Mouse (Mus musculus): ENCODE measurements around the gene Gm20458. TPM values are rescaled to one million over a fixed set of nuclear protein-coding genes. Genes with fewer than 3 reads are reported as not detected.
A peak's percentile ranks its signal among the peaks of the same experiment; 100 is the strongest.

The Gm20458 gene
- polyA plus RNA-seq, 1 experiment from 2014 or later: 8.9 TPM

DNA sequence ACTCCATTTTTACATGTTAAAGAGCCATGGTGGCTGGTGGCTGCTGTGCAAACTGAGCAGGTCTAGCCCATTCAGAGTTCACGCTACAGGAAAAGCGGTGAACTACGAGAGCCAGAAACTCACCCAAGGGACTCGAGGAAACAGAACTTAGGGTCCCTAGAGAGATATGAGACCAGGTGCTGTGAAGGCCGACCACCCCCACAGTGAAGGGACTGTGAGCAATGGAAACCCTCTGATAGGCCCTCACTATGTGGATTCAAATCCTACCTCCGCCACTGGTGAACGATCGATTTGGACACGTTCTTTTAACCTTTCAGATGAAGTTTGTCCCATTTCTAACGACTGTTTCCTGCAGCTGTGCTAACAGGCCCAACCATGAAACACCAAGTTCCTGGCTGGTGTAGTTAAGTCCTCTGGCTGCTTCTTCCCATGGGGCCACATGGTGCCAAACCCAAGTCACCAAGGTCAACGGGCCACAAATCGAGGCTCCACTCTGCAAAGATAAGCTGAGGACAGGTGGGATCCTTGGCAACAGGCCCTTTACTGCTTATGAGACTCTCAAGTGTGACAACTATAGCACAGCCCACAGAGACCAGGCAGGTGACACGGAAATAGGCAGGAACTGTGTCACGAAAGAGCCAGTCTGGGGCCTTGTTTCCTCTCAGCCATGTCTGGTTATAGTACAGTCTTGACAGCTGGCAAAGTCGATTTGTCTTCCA, 37.9 kb upstream of the Gm20458 start:
- H3K9ac ChIP-seq (ENCODE audit: low read length): no peak overlapping the region
- no peak overlapping the region for H3K4me2 ChIP-seq (ENCODE audit: low read length)
- ATAC-seq (no peak), DNase-seq (ENCODE audit: low spot score) (no peak)
- H3K27ac ChIP-seq (ENCODE audit: low read depth, low read length): no peak overlapping the region
- no peaks in the 10 kb centered on the region for H3K27me3 ChIP-seq (replicated peaks; ENCODE audit: control insufficient read depth, insufficient read depth, low read length)
- 90% methylated on average over 15 of the region's 15 CpGs for WGBS
- no peaks in the 10 kb centered on the region for H3K36me3 ChIP-seq (ENCODE audit: control insufficient read depth, insufficient read depth, low read length)
- H3K9me3 ChIP-seq (replicated peaks; ENCODE audit: control insufficient read depth, low read length): no peaks in the 10 kb centered on the region
- no peaks in the 10 kb centered on the region for H3K4me1 ChIP-seq (ENCODE audit: control insufficient read depth, insufficient read depth, low read length)
- H3K4me3 ChIP-seq (ENCODE audit: low read depth, low read length): no peak overlapping the region

DNA sequence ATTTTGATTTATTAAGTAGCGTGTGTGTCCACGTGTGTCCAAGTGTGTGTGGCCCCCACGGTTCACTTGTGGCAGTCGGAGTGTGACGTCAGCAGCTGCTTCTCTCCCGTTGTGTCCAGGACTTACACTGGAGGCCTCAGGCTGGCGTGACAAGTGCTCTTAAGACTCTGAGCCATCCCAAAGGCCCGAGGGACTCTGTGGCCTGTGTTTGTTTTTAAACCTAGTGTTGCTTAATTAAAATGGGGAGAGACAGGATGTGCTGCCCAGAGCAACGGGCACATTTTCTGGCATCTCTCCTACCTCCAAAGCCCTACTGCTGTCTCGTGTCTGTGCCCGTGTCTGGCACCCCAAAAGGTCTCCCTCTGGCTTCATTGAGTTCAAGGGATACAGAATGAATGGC, 37.3 kb upstream of the Gm20458 start:
- no peak for DNase-seq (ENCODE audit: low spot score)
- no peaks in the 10 kb centered on the region for H3K36me3 ChIP-seq (ENCODE audit: control insufficient read depth, insufficient read depth, low read length)
- no peaks in the 10 kb centered on the region for H3K4me1 ChIP-seq (ENCODE audit: control insufficient read depth, insufficient read depth, low read length)
- no peak overlapping the region for H3K9ac ChIP-seq (ENCODE audit: low read length)
- H3K9me3 ChIP-seq (replicated peaks; ENCODE audit: control insufficient read depth, low read length): no peaks in the 10 kb centered on the region
- no peaks in the 10 kb centered on the region for H3K27me3 ChIP-seq (replicated peaks; ENCODE audit: control insufficient read depth, insufficient read depth, low read length)
- ATAC-seq: no peak
- H3K4me2 ChIP-seq (ENCODE audit: low read length): no peak overlapping the region
- no peak overlapping the region for H3K4me3 ChIP-seq (ENCODE audit: low read depth, low read length)
- 93% methylated on average over 11 of the region's 11 CpGs for WGBS
- no peak overlapping the region for H3K27ac ChIP-seq (ENCODE audit: low read depth, low read length)

DNA sequence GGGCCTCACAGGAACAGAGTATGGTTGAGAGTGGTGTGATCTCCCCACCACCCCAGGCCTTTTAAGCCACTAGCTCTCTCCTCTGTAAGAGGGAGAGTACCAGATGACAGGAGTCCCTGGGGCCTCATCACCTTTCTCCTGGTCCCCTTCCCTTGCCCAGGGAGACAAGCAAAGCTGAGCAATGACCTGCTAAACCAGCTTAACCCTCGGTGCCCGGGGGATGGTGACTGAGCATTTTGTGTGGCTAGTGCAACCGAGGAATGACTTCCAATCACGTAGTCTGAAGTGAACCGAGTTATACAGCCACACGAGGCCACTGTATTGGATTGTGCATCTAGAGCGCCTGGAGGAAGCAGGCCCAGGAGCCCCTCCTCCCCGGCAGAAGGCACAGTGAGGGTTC, 36.4 kb upstream of the Gm20458 start:
- H3K4me3 ChIP-seq (ENCODE audit: low read depth, low read length): no peak overlapping the region
- H3K4me2 ChIP-seq (ENCODE audit: low read length): no peak overlapping the region
- no peaks in the 10 kb centered on the region for H3K4me1 ChIP-seq (ENCODE audit: control insufficient read depth, insufficient read depth, low read length)
- no peak overlapping the region for H3K9ac ChIP-seq (ENCODE audit: low read length)
- H3K36me3 ChIP-seq (ENCODE audit: control insufficient read depth, insufficient read depth, low read length): no peaks in the 10 kb centered on the region
- no peak for DNase-seq (ENCODE audit: low spot score)
- ATAC-seq: no peak
- H3K9me3 ChIP-seq (replicated peaks; ENCODE audit: control insufficient read depth, low read length): no peaks in the 10 kb centered on the region
- H3K27ac ChIP-seq (ENCODE audit: low read depth, low read length): no peak overlapping the region
- whole genome bisulfite sequencing: 96% methylated on average over 8 of the region's 8 CpGs
- H3K27me3 ChIP-seq (replicated peaks; ENCODE audit: control insufficient read depth, insufficient read depth, low read length): no peaks in the 10 kb centered on the region

DNA sequence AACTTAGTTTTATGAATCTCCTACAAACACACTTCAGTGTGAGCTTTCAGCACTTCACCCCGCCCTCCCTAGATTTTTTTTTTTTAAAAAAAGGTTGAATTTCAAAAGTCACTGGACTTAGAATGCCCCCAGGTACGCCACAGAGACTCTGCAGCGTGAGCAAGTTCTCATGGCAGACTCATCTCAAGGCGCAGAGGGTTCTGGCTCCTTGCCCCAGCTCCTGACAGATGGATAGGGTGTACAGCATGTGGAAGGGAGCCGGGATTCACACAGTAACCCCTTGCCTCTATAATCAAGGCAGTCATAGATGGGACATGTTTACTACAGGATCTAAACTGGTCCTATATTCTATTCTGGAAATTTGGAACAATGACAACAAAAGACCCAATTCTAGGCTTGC, 35.4 kb upstream of the Gm20458 start:
- Histone ChIP-seq H3K4me2 (ENCODE audit: low read length) (no peak overlapping the region), H3K27me3 (replicated peaks; ENCODE audit: control insufficient read depth, insufficient read depth, low read length) (no peaks in the 10 kb centered on the region), H3K9me3 (replicated peaks; ENCODE audit: control insufficient read depth, low read length) (no peaks in the 10 kb centered on the region), H3K4me1 (ENCODE audit: control insufficient read depth, insufficient read depth, low read length) (no peaks in the 10 kb centered on the region), H3K9ac (ENCODE audit: low read length) (no peak overlapping the region), H3K27ac (ENCODE audit: low read depth, low read length) (no peak overlapping the region), H3K4me3 (ENCODE audit: low read depth, low read length) (no peak overlapping the region), H3K36me3 (ENCODE audit: control insufficient read depth, insufficient read depth, low read length) (no peaks in the 10 kb centered on the region)
- DNase-seq (ENCODE audit: low spot score) (peak; percentile 46), ATAC-seq (no peak)
- 83% methylated on average over 5 of the region's 5 CpGs for WGBS

DNA sequence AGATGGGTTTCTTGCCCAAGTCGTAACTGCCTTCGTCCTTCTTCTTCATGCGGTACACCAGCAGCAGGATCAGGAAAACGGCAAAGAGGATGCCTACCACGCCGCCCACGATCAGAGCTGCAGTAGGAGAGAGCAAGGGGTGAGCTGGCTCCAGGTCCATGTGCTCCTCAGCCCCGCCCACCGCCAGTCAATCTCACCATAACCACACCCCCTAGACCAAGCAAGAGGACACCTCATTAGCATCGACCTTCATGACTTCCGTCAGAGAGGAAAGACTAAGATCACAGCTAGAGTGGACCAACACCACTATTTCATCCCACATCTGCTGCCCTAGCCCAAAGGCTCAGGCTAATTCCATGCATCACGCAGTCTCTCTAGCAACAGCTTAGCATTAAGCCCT, 34.6 kb upstream of the Gm20458 start:
- H3K9ac ChIP-seq (ENCODE audit: low read length): no peak overlapping the region
- no peaks in the 10 kb centered on the region for H3K27me3 ChIP-seq (replicated peaks; ENCODE audit: control insufficient read depth, insufficient read depth, low read length)
- no peaks in the 10 kb centered on the region for H3K36me3 ChIP-seq (ENCODE audit: control insufficient read depth, insufficient read depth, low read length)
- no peak overlapping the region for H3K4me3 ChIP-seq (ENCODE audit: low read depth, low read length)
- H3K4me2 ChIP-seq (ENCODE audit: low read length): no peak overlapping the region
- DNase-seq (ENCODE audit: low spot score): no peak
- WGBS: 27% methylated on average over 12 of the region's 12 CpGs
- H3K4me1 ChIP-seq (ENCODE audit: control insufficient read depth, insufficient read depth, low read length): no peaks in the 10 kb centered on the region
- H3K27ac ChIP-seq (ENCODE audit: low read depth, low read length): no peak overlapping the region
- no peaks in the 10 kb centered on the region for H3K9me3 ChIP-seq (replicated peaks; ENCODE audit: control insufficient read depth, low read length)
- no peak for ATAC-seq

DNA sequence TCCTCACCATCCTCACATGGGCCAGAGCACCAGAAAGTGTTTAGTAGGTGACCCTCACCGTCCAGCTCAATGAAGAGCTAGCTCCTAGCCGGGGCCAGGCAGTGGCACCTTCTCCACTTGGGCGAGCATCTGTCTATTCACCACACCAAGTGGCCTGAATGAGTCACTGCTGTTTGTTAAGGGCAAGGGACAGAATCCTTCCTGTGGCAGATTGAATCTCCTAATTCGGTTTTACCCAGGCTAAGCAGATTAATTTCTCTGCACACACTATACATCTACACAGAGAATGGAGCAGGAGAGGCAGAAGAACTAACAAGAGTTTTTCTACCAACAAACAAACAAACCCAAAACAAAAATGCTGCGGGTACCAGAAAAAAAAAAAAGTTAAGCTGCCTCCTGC, 33.8 kb upstream of the Gm20458 start:
- WGBS: 77% methylated on average over 5 of the region's 5 CpGs
- no peaks in the 10 kb centered on the region for H3K9me3 ChIP-seq (replicated peaks; ENCODE audit: control insufficient read depth, low read length)
- H3K4me2 ChIP-seq (ENCODE audit: low read length): no peak overlapping the region
- no peaks in the 10 kb centered on the region for H3K27me3 ChIP-seq (replicated peaks; ENCODE audit: control insufficient read depth, insufficient read depth, low read length)
- ATAC-seq: no peak
- H3K4me1 ChIP-seq (ENCODE audit: control insufficient read depth, insufficient read depth, low read length): no peaks in the 10 kb centered on the region
- no peak overlapping the region for H3K27ac ChIP-seq (ENCODE audit: low read depth, low read length)
- no peak overlapping the region for H3K4me3 ChIP-seq (ENCODE audit: low read depth, low read length)
- DNase-seq (ENCODE audit: low spot score): no peak
- H3K9ac ChIP-seq (ENCODE audit: low read length): no peak overlapping the region
- H3K36me3 ChIP-seq (ENCODE audit: control insufficient read depth, insufficient read depth, low read length): no peaks in the 10 kb centered on the region

DNA sequence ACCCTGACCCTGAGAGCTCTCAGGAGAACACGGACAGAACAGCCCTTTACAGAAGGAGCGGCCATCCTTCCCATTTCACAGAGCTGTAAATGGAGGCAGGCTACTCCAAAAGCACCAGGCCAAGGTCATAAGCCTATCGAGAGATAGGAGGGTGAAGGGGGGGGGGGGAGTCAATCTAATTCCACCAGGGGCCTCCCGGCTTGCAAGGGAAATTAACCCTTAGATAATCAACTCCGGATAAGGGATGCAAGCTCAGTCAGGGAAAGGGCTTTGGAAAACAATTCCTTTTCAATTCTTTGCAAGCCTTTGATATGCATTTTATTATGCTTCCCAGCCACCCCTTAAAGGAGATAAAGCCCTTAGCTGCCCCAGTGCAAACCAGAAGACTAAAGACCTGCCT, 32.3 kb upstream of the Gm20458 start:
- H3K4me2 ChIP-seq (ENCODE audit: low read length): no peak overlapping the region
- 43% methylated on average over 5 of the region's 5 CpGs for WGBS
- no peaks in the 10 kb centered on the region for H3K4me1 ChIP-seq (ENCODE audit: control insufficient read depth, insufficient read depth, low read length)
- DNase-seq (ENCODE audit: low spot score) (no peak), ATAC-seq (no peak)
- no peaks in the 10 kb centered on the region for H3K9me3 ChIP-seq (replicated peaks; ENCODE audit: control insufficient read depth, low read length)
- H3K9ac ChIP-seq (ENCODE audit: low read length): no peak overlapping the region
- H3K4me3 ChIP-seq (ENCODE audit: low read depth, low read length): no peak overlapping the region
- H3K27me3 ChIP-seq (replicated peaks; ENCODE audit: control insufficient read depth, insufficient read depth, low read length): no peaks in the 10 kb centered on the region
- no peaks in the 10 kb centered on the region for H3K36me3 ChIP-seq (ENCODE audit: control insufficient read depth, insufficient read depth, low read length)
- no peak overlapping the region for H3K27ac ChIP-seq (ENCODE audit: low read depth, low read length)

DNA sequence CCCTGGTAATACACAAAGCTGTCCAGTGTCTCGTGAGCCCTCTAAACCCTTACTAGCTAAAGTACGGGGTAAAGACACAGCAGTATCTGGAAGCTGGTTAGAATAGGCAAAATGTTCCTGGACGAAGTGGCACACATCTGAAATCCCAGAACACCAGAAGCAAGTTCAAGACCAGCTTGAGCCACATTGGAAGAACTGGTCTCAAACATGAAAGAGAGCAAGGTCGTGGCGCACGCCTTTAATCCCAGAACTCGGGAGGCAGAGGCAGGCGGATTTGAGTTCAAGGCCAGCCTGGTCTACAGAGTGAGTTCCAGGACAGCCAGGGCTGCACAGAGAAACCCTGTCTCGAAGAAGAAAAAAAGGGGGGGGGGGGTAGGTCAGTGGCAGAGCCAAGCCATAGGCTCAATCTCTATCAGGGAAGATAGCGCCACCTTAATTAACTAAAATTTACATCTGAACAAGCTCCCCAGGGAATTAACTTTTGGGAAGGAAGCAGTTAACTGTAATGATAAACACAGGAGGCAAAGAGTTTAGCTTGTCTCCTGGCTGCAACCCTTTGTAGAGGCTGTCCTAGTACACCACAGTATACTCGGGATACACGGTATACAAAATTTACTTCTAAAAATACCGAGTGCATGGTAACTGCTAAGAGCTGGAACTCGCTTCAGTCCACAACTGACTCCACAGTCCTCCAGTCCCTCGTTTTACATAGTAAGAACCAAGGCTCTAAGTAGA, 30.7 kb upstream of the Gm20458 start:
- H3K4me2 ChIP-seq (ENCODE audit: low read length): no peak overlapping the region

DNA sequence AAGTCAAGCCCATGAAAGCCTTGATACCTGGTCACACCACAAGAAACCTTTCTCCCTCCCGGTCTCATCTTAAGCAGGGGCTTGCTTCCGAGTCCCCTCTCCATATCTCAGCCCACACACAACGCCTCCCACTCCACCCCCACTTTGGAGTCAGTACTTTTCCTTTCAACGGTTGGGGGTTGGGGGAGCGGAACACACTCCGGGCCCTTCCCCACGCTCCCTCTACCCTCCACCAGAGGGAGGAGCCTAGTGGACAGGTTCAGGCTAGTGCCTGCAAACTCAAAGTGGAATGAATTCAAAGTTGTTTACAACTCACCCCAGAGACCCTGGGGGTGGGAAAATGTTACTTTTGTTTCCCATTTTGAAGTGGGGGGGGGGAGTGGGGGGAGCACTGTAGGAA, 30.1 kb upstream of the Gm20458 start:
- no peak for DNase-seq (ENCODE audit: low spot score)
- WGBS: 19% methylated on average over 7 of the region's 7 CpGs
- no peak for ATAC-seq

More for the DNA sequence above, 30.7 kb upstream of the Gm20458 start:
- H3K27ac ChIP-seq (ENCODE audit: low read depth, low read length): no peak overlapping the region
- 40% methylated on average over 15 of the region's 15 CpGs for WGBS
- no peak for DNase-seq (ENCODE audit: low spot score)
- H3K9ac ChIP-seq (ENCODE audit: low read length): no peak overlapping the region
- H3K36me3 ChIP-seq (ENCODE audit: control insufficient read depth, insufficient read depth, low read length): no peaks in the 10 kb centered on the region
- no peaks in the 10 kb centered on the region for H3K9me3 ChIP-seq (replicated peaks; ENCODE audit: control insufficient read depth, low read length)
- no peaks in the 10 kb centered on the region for H3K27me3 ChIP-seq (replicated peaks; ENCODE audit: control insufficient read depth, insufficient read depth, low read length)
- no peak overlapping the region for H3K4me3 ChIP-seq (ENCODE audit: low read depth, low read length)
- no peak for ATAC-seq
- H3K4me1 ChIP-seq (ENCODE audit: control insufficient read depth, insufficient read depth, low read length): no peaks in the 10 kb centered on the region

More for the DNA sequence above, 30.1 kb upstream of the Gm20458 start:
- H3K4me3 ChIP-seq (ENCODE audit: low read depth, low read length): no peak overlapping the region
- no peak overlapping the region for H3K4me2 ChIP-seq (ENCODE audit: low read length)
- no peaks in the 10 kb centered on the region for H3K9me3 ChIP-seq (replicated peaks; ENCODE audit: control insufficient read depth, low read length)
- H3K27ac ChIP-seq (ENCODE audit: low read depth, low read length): no peak overlapping the region
- no peaks in the 10 kb centered on the region for H3K4me1 ChIP-seq (ENCODE audit: control insufficient read depth, insufficient read depth, low read length)
- H3K9ac ChIP-seq (ENCODE audit: low read length): no peak overlapping the region
- H3K36me3 ChIP-seq (ENCODE audit: control insufficient read depth, insufficient read depth, low read length): no peaks in the 10 kb centered on the region
- H3K27me3 ChIP-seq (replicated peaks; ENCODE audit: control insufficient read depth, insufficient read depth, low read length): no peaks in the 10 kb centered on the region
